Mouse (Mus musculus) B cell, adult (primary cell): ENCODE measurements around the gene Bex1. TPM values are rescaled to one million over a fixed set of nuclear protein-coding genes. Genes with fewer than 3 reads are reported as not detected.

Experiments
- total RNA-seq: library from RNA; stranded (reverse); gene quantifications from 4 replicates; pipeline ENCODE4 v1.2.4, GENCODE M21; 2023; ENCODE audit not compliant: inconsistent age

The Bex1 gene
- total RNA-seq = 1.6 to 3.0 TPM (median 2.5 TPM) in 4 replicates

GRCm38 (mm10) chrX:136214729-136215677 is at the start of gene Bex1, which contains the start of gene Tceal7:
Gene Bex1 (minus strand): TSS chrX:136215513.
Gene Tceal7 (plus strand): TSS chrX:136214779.

GRCm38 (mm10) chrX:136244574-136245229 is 29.4 kb upstream of the Bex1 start, which contains the start of gene Tceal9:
Gene Tceal9 (plus strand): TSS chrX:136245079.

GRCm38 (mm10) chrX:136203664-136204066 is 11.6 kb downstream of the Bex1 start, which contains the start of gene Tceal5:
Gene Tceal5 (minus strand): TSS chrX:136203876.

GRCm38 (mm10) chrX:136172118-136172551 is 43.2 kb downstream of the Bex1 start, which contains the start of gene Tceal8:
Gene Tceal8 (minus strand): TSS chrX:136172342.

Other genes with a start within 250 kb of the Bex1 start
- 0.33 to 0.64 TPM in 2 of 4 replicates, not detected in the others for gene Arxes2, start 221.7 kb downstream of the Bex1 start, total RNA-seq
- 0.45 TPM in 1 of 4 replicates, not detected in the others for gene Arxes1, start 182.1 kb downstream of the Bex1 start, total RNA-seq
- 0.60 to 0.64 TPM in 2 of 4 replicates, not detected in the others for gene Bex2, start 147.3 kb downstream of the Bex1 start, total RNA-seq
- not detected in 4 replicates for gene Nxf3, start 130.3 kb downstream of the Bex1 start, total RNA-seq
- gene Bex4, start 76.5 kb downstream of the Bex1 start, total RNA-seq = 1.5 TPM in 1 of 4 replicates, not detected in the others
- 1.2 to 2.7 TPM (median 1.6 TPM) in 3 of 4 replicates, not detected in the other for gene Tceal8, start 43.2 kb downstream of the Bex1 start, total RNA-seq
- not detected in 4 replicates for gene Tceal5, start 11.6 kb downstream of the Bex1 start, total RNA-seq
- not detected in 4 replicates for gene Tceal7, start 734 bp downstream of the Bex1 start, total RNA-seq
- gene Tceal9, start 29.6 kb upstream of the Bex1 start, total RNA-seq = 65.9 to 82.3 TPM (median 72.4 TPM) in 4 replicates
- gene Bex3, start 54.7 kb upstream of the Bex1 start, total RNA-seq = 80.9 to 94.1 TPM (median 89.0 TPM) in 4 replicates